Mouse (Mus musculus) stomach, postnatal 0 days (tissue): Measurements from ENCODE around the gene Abhd15.

Experiments
- CTCF ChIP-seq: IDR thresholded peaks from 2 replicates; pipeline ENCODE4 v1.5.1; 2016; ENCODE audit warnings: antibody characterized with exemption, low read depth, mild to moderate bottlenecking, moderate library complexity
- EP300 ChIP-seq: optimal IDR thresholded peaks from 2 replicates; pipeline ENCODE3; 2016; ENCODE audit warnings: antibody characterized with exemption

DNA sequence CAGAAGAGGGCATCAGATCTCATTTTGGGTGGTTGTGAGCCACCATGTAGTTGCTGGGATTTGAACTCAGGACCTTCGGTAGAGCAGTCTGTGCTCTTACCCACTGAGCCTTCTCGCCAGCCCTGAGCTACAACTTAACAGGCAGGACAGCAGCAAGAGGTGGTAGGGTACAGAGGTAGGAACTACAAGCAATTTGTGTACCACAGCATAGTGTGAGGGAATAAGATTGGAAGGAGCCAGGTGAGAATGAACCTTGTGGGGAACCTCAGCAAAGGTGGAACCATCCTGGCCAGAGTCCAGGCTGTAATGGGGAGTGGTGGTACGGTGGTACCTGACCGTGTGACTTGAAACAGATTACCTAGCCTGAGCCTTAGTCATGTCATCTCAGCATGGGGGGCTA lies 12.9 kb upstream of the Abhd15 start:
- TF ChIP-seq CTCF: no peak
- no peak for TF ChIP-seq EP300
